Comparison of ENCODE assay signal across 9 mouse cellular contexts in genomic region chr3:129199160-129199608, GRCm38 (mm10). TPM values are rescaled to one million over a fixed set of nuclear protein-coding genes. Genes with fewer than 3 reads are reported as not detected.
DNase-seq lines count a peak whose midpoint lies in the region; ATAC-seq and TF ChIP-seq lines count a peak whose summit lies in the region.
"Had no signal": no experiment of that assay in that cellular context is flagged by ENCODE, and none has a peak within 500 bp of the region (broad histone marks: within the 10 kb centered on the region; RNA-seq: fewer than 3 reads in every experiment).

No protein-coding gene starts in this region.

- no peaks in the 10 kb centered on the region for H3K9me3 ChIP-seq in lung, embryonic 14.5 days (ENCODE audit: low read depth, low read length)
- H3K9me3 ChIP-seq in forebrain, embryonic 11.5 days (ENCODE audit: control insufficient read depth, low read length): no peaks in the 10 kb centered on the region
- H3K9me3 ChIP-seq in limb, embryonic 12.5 days: no peaks in the 10 kb centered on the region

- H3K27ac ChIP-seq in lung, embryonic 14.5 days (ENCODE audit: low read depth): no peak overlapping the region; the same call in 1 of the 2 replicates
- no peak overlapping the region for H3K27ac ChIP-seq in forebrain, embryonic 11.5 days (ENCODE audit: low read depth, low read length)
- peak overlapping the region; percentile 56 for H3K27ac ChIP-seq in limb, embryonic 12.5 days

- no peaks in the 10 kb centered on the region for H3K4me1 ChIP-seq in lung, embryonic 14.5 days (ENCODE audit: insufficient read depth)
- H3K4me1 ChIP-seq in forebrain, embryonic 11.5 days (replicated peaks; ENCODE audit: control insufficient read depth, insufficient read depth, low read length): peaks cover 12% of the 10 kb centered on the region
- H3K4me1 ChIP-seq in limb, embryonic 12.5 days (replicated peaks): peaks cover 28% of the 10 kb centered on the region

- H3K4me3 ChIP-seq in lung, embryonic 14.5 days (ENCODE audit: low read depth, low read length): peak overlapping the region; percentile 40
- peak overlapping the region; percentile 35 for H3K4me3 ChIP-seq in forebrain, embryonic 11.5 days (ENCODE audit: low read depth, low read length)
- peak overlapping the region; percentile 42 for H3K4me3 ChIP-seq in limb, embryonic 12.5 days (replicated peaks)

- no peaks in the 10 kb centered on the region for H3K36me3 ChIP-seq in lung, embryonic 14.5 days (ENCODE audit: insufficient read depth)
- no peaks in the 10 kb centered on the region for H3K36me3 ChIP-seq in forebrain, embryonic 11.5 days (ENCODE audit: control insufficient read depth, insufficient read depth, low read length)
- no peaks in the 10 kb centered on the region for H3K36me3 ChIP-seq in limb, embryonic 12.5 days

- no peak for TF ChIP-seq CTCF in lung, embryonic 14.5 days (IDR thresholded peaks at IDR 0.05; ENCODE audit: low read depth)

- DNase-seq in lung, embryonic 14.5 days: peak; percentile 20
- DNase-seq in lung, adult 18-20 months: no peak
- no peak for DNase-seq in forebrain, embryonic 11.5 days (ENCODE audit: low spot score)
- peak; percentile 65 for DNase-seq in retina, postnatal 1 day
- no peak for DNase-seq in frontal cortex, adult 2 months (ENCODE audit: extremely low spot score in 1 of 2, low spot score in 1 of 2)
- DNase-seq in ovary, adult 18-20 months (ENCODE audit: low spot score): no peak

- peak overlapping the region; percentile 30; the same call in 1 of the 2 replicates for H3K9ac ChIP-seq in lung, embryonic 14.5 days
- H3K9ac ChIP-seq in forebrain, embryonic 11.5 days (ENCODE audit: low read length): no peak overlapping the region
- H3K9ac ChIP-seq in limb, embryonic 12.5 days (replicated peaks): peak overlapping the region; percentile 61

- peaks cover 95% of the 10 kb centered on the region for H3K27me3 ChIP-seq in lung, embryonic 14.5 days (ENCODE audit: insufficient read depth, low read length)
- H3K27me3 ChIP-seq in forebrain, embryonic 11.5 days (ENCODE audit: control insufficient read depth, insufficient read depth, low read length): peaks cover 87% of the 10 kb centered on the region
- H3K27me3 ChIP-seq in limb, embryonic 12.5 days: peaks cover 93% of the 10 kb centered on the region

- WGBS in lung, embryonic 14.5 days: 1% methylated on average over 16 of the region's 16 CpGs
- WGBS in forebrain, embryonic 11.5 days: under 1% methylated on average over 16 of the region's 16 CpGs
- under 1% methylated on average over 16 of the region's 16 CpGs for WGBS in limb, embryonic 12.5 days

- peak; percentile 5; the same call in 1 of the 2 replicates for ATAC-seq in lung, embryonic 14.5 days (ENCODE audit: insufficient read depth)
- 0 out of 2 replicates have a peak, but pooled peaks have one; percentile 3 for ATAC-seq in forebrain, embryonic 11.5 days (replicated peaks; ENCODE audit: low FRiP score)
- ATAC-seq in limb, embryonic 12.5 days (ENCODE audit: insufficient number of reproducible peaks, insufficient read depth, low FRiP score, low TSS enrichment, low read depth): no peak
- ATAC-seq in erythroblast, adult 5-6 weeks (replicated peaks; ENCODE audit: low FRiP score, poor library complexity, severe bottlenecking): no peak

- H3K4me2 ChIP-seq in lung, embryonic 14.5 days: peak overlapping the region; percentile 69
- H3K4me2 ChIP-seq in forebrain, embryonic 11.5 days (ENCODE audit: low read depth, low read length, severe bottlenecking): peak overlapping the region; percentile 68
- H3K4me2 ChIP-seq in limb, embryonic 12.5 days: peak overlapping the region; percentile 62

RNA-seq across cellular contexts. Expression of gene Pitx2, which starts 0.5 kb away (rescaled TPM):
- polyA plus RNA-seq in lung, embryonic 14.5 days (2014; fragmentation: Nextera tagmentation; extraction: Ambion mirVana): 0.87 and 5.1 TPM in 2 replicates
- 9.2 and 11.9 TPM in 2 replicates for polyA plus RNA-seq in forebrain, embryonic 11.5 days (2014; fragmentation: Nextera tagmentation; extraction: Ambion mirVana)
- polyA plus RNA-seq in limb, embryonic 12.5 days (2016; fragmentation: Nextera tagmentation; extraction: Ambion mirVana): 34.8 and 35.6 TPM in 2 replicates
- not detected in 2 replicates for total RNA-seq in erythroblast, adult 5-6 weeks (2015; ENCODE audit: low replicate concordance)
- total RNA-seq in erythroblast, adult 5-6 weeks (2017; ENCODE audit: low replicate concordance): not detected in 2 replicates
- polyA plus RNA-seq in frontal cortex, adult 2 months (2012; rRNA removed): 0.17 TPM in 1 of 2 replicates, not detected in the other
- total RNA-seq: left cerebral cortex, postnatal 14 days had no signal

Comparison
In these comparisons a context has a peak if more than half of its experiments do, and no peak if none do; other contexts are left out.
1. DNase-seq: peak in lung, embryonic 14.5 days (single experiment) and retina, postnatal 1 day (single experiment); none in lung, adult 18-20 months (0 of 2), forebrain, embryonic 11.5 days (single experiment), frontal cortex, adult 2 months (0 of 2) and ovary, adult 18-20 months (single experiment).
2. ATAC-seq: peak in lung, embryonic 14.5 days (single experiment) and forebrain, embryonic 11.5 days (single experiment); none in limb, embryonic 12.5 days (single experiment) and erythroblast, adult 5-6 weeks (single experiment).
3. Peak in every context shown above with its lines, with median percentiles within 50 percentile points of each other: H3K4me2 ChIP-seq and H3K4me3 ChIP-seq.